Mouse (Mus musculus): Measurements from ENCODE around the gene Scd2. TPM values are rescaled to one million over a fixed set of nuclear protein-coding genes. Genes with fewer than 3 reads are reported as not detected.
A peak's percentile ranks its signal among the peaks of the same experiment; 100 is the strongest.

Scd2 gene
- polyA plus RNA-seq (2011; ENCODE audit: insufficient read depth, insufficient read length, low read depth, missing spikeins), result 329 and 359 TPM in 2 replicates

GRCm38 (mm10) chr19:44292941-44293768, at the start of gene Scd2:
Scd2 (plus strand) TSS chr19:44293674.
- no peak for TF ChIP-seq POLR2A (IDR thresholded peaks at IDR 0.05; ENCODE audit: insufficient read depth, low read length)
- H3K9me3 ChIP-seq (replicated peaks; ENCODE audit: control insufficient read depth, insufficient read depth, low read length, poor library complexity, severe bottlenecking), result no peaks in the 10 kb centered on the region

GRCm38 (mm10) chr19:44245761-44246171, 47.7 kb upstream of the Scd2 start:
- Histone ChIP-seq H3K9ac (ENCODE audit: low read depth, poor library complexity, severe bottlenecking) (no peak overlapping the region), H3K36me3 (ENCODE audit: control insufficient read depth, insufficient read depth, low read length, poor library complexity, severe bottlenecking) (no peaks in the 10 kb centered on the region), H3K4me3 (ENCODE audit: low read depth, low read length) (no peak overlapping the region), H3K4me1 (ENCODE audit: control insufficient read depth, insufficient read depth, low read length) (peaks cover 2% of the 10 kb centered on the region), H3K27ac (ENCODE audit: insufficient read depth, low read length) (no peak overlapping the region), H3K9me3 (replicated peaks; ENCODE audit: control insufficient read depth, insufficient read depth, low read length, poor library complexity, severe bottlenecking) (no peaks in the 10 kb centered on the region), H3K27me3 (ENCODE audit: control insufficient read depth, insufficient read depth, low read length, poor library complexity, severe bottlenecking) (no peaks in the 10 kb centered on the region)
- TF ChIP-seq EP300 (IDR thresholded peaks at IDR 0.05; ENCODE audit: insufficient read depth, low read depth, low read length) (no peak), POLR2A (IDR thresholded peaks at IDR 0.05; ENCODE audit: insufficient read depth, low read length) (no peak), CTCF (IDR thresholded peaks at IDR 0.05; ENCODE audit: low read depth, low read length) (no peak)

More at GRCm38 (mm10) chr19:44292941-44293768, at the start of gene Scd2:
- Histone ChIP-seq H3K4me3 (ENCODE audit: low read depth, low read length) (peak within 1 kb of the TSS; percentile 96), H3K4me1 (ENCODE audit: control insufficient read depth, insufficient read depth, low read length) (peaks cover 2% of the 10 kb centered on the region), H3K36me3 (ENCODE audit: control insufficient read depth, insufficient read depth, low read length, poor library complexity, severe bottlenecking) (peaks cover 32% of the 10 kb centered on the region), H3K27ac (ENCODE audit: insufficient read depth, low read length) (peak within 1 kb of the TSS; percentile 86), H3K9ac (ENCODE audit: low read depth, poor library complexity, severe bottlenecking) (peak within 1 kb of the TSS; percentile 85), H3K27me3 (ENCODE audit: control insufficient read depth, insufficient read depth, low read length, poor library complexity, severe bottlenecking) (no peaks in the 10 kb centered on the region)

- Histone ChIP-seq H3K4me3 (ENCODE audit: low read depth, low read length) (0 out of 2 replicates have a peak overlapping the region, but pooled peaks have one; percentile 17), H3K9me3 (replicated peaks; ENCODE audit: control insufficient read depth, insufficient read depth, low read length, poor library complexity, severe bottlenecking) (no peaks in the 10 kb centered on the region), H3K27ac (ENCODE audit: insufficient read depth, low read length) (no peak overlapping the region), H3K27me3 (ENCODE audit: control insufficient read depth, insufficient read depth, low read length, poor library complexity, severe bottlenecking) (no peaks in the 10 kb centered on the region), H3K4me1 (ENCODE audit: control insufficient read depth, insufficient read depth, low read length) (peaks cover 2% of the 10 kb centered on the region), H3K36me3 (ENCODE audit: control insufficient read depth, insufficient read depth, low read length, poor library complexity, severe bottlenecking) (no peaks in the 10 kb centered on the region), H3K9ac (ENCODE audit: low read depth, poor library complexity, severe bottlenecking) (peak overlapping the region; percentile 47; the same call in 1 of the 2 replicates)
- no peak for TF ChIP-seq POLR2A (IDR thresholded peaks at IDR 0.05; ENCODE audit: insufficient read depth, low read length)
- no peak for TF ChIP-seq EP300 (IDR thresholded peaks at IDR 0.05; ENCODE audit: insufficient read depth, low read depth, low read length)
- TF ChIP-seq CTCF (IDR thresholded peaks at IDR 0.05; ENCODE audit: low read depth, low read length), result no peak
These were observed 47.0 kb upstream of the Scd2 start for GRCm38 (mm10) chr19:44246341-44246911.

- H3K9ac ChIP-seq (ENCODE audit: low read depth, poor library complexity, severe bottlenecking), result peak overlapping the region; percentile 47
- H3K36me3 ChIP-seq (ENCODE audit: control insufficient read depth, insufficient read depth, low read length, poor library complexity, severe bottlenecking), result no peaks in the 10 kb centered on the region
- peaks cover 2% of the 10 kb centered on the region for H3K4me1 ChIP-seq (ENCODE audit: control insufficient read depth, insufficient read depth, low read length)
- peak overlapping the region; percentile 38 for H3K27ac ChIP-seq (ENCODE audit: insufficient read depth, low read length)
- H3K9me3 ChIP-seq (replicated peaks; ENCODE audit: control insufficient read depth, insufficient read depth, low read length, poor library complexity, severe bottlenecking), result no peaks in the 10 kb centered on the region
- TF ChIP-seq POLR2A (IDR thresholded peaks at IDR 0.05; ENCODE audit: insufficient read depth, low read length) (no peak), CTCF (IDR thresholded peaks at IDR 0.05; ENCODE audit: low read depth, low read length) (no peak), EP300 (IDR thresholded peaks at IDR 0.05; ENCODE audit: insufficient read depth, low read depth, low read length) (no peak)
- no peaks in the 10 kb centered on the region for H3K27me3 ChIP-seq (ENCODE audit: control insufficient read depth, insufficient read depth, low read length, poor library complexity, severe bottlenecking)
- peak overlapping the region; percentile 66 for H3K4me3 ChIP-seq (ENCODE audit: low read depth, low read length)
These were observed 46.0 kb upstream of the Scd2 start for GRCm38 (mm10) chr19:44247281-44248080.

GRCm38 (mm10) chr19:44248081-44248853, 45.2 kb upstream of the Scd2 start:
- H3K27me3 ChIP-seq (ENCODE audit: control insufficient read depth, insufficient read depth, low read length, poor library complexity, severe bottlenecking), result no peaks in the 10 kb centered on the region
- TF ChIP-seq EP300 (IDR thresholded peaks at IDR 0.05; ENCODE audit: insufficient read depth, low read depth, low read length) (peak; percentile 90), POLR2A (IDR thresholded peaks at IDR 0.05; ENCODE audit: insufficient read depth, low read length) (no peak), CTCF (IDR thresholded peaks at IDR 0.05; ENCODE audit: low read depth, low read length) (no peak)
- no peaks in the 10 kb centered on the region for H3K9me3 ChIP-seq (replicated peaks; ENCODE audit: control insufficient read depth, insufficient read depth, low read length, poor library complexity, severe bottlenecking)
- H3K36me3 ChIP-seq (ENCODE audit: control insufficient read depth, insufficient read depth, low read length, poor library complexity, severe bottlenecking), result no peaks in the 10 kb centered on the region
- peak overlapping the region; percentile 77 for H3K27ac ChIP-seq (ENCODE audit: insufficient read depth, low read length)
- peaks cover 2% of the 10 kb centered on the region for H3K4me1 ChIP-seq (ENCODE audit: control insufficient read depth, insufficient read depth, low read length)
- peak overlapping the region; percentile 47 for H3K9ac ChIP-seq (ENCODE audit: low read depth, poor library complexity, severe bottlenecking)
- peak overlapping the region; percentile 66 for H3K4me3 ChIP-seq (ENCODE audit: low read depth, low read length)
